Mouse (Mus musculus) kidney, postnatal 0 days (tissue): ENCODE data around the gene Hist1h2ab. TPM values are rescaled to one million over a fixed set of nuclear protein-coding genes. Genes with fewer than 3 reads are reported as not detected.
"Not testable (repeated sequence)": the region's sequence is repeated elsewhere in the genome, so short reads cannot be mapped to it uniquely, and the experiment has no call there.

Experiments used
- ATAC-seq: fragments of 200-750 bp; cut with Nextera tagmentation; replicated peaks from 2 replicates; pipeline ENCODE4 v1.8.0; 2017; ENCODE audit warnings: low read depth, moderate number of reproducible peaks, moderate TSS enrichment, moderate library complexity; ENCODE audit not compliant: low FRiP score
- DNase-seq: peaks from one replicate; pipeline ENCODE4 v3.0.0-alpha.2; 2016; ENCODE audit warnings: low spot score
- H3K27ac ChIP-seq: fragments of 300-500 bp; sonication (generic); 2 replicates; pipeline ENCODE4 v1.5.1; 2014; ENCODE audit warnings: mild to moderate bottlenecking
- H3K27me3 ChIP-seq: fragments of 300-500 bp; sonication (generic); 2 replicates; pipeline ENCODE4 v1.6.1; 2014; ENCODE audit warnings: low read length, mixed read lengths; ENCODE audit not compliant: insufficient read depth
- H3K36me3 ChIP-seq: fragments of 300-500 bp; sonication (generic); 2 replicates; pipeline ENCODE4 v1.6.1; 2014; ENCODE audit warnings: low read length, mixed read lengths; ENCODE audit not compliant: insufficient read depth
- H3K4me1 ChIP-seq: fragments of 300-500 bp; sonication (generic); replicated peaks from 2 replicates; pipeline ENCODE4 v1.6.1; 2014; ENCODE audit warnings: antibody characterized with exemption, low read length, mixed read lengths; ENCODE audit not compliant: insufficient read depth
- H3K4me2 ChIP-seq: fragments of 300-500 bp; sonication (generic); 2 replicates; pipeline ENCODE4 v1.6.1; 2014; ENCODE audit warnings: mild to moderate bottlenecking, low read length, moderate library complexity, mixed read lengths
- H3K4me3 ChIP-seq: fragments of 300-500 bp; sonication (generic); replicated peaks from 2 replicates; pipeline ENCODE4 v1.5.1; 2014; ENCODE audit warnings: low read depth, low read length
- H3K9ac ChIP-seq: fragments of 300-500 bp; sonication (generic); 2 replicates; pipeline ENCODE4 v1.6.1; 2014; ENCODE audit warnings: low read depth, low read length
- H3K9me3 ChIP-seq: fragments of 300-500 bp; sonication (generic); replicated peaks from 2 replicates; pipeline ENCODE4 v1.6.1; 2016; ENCODE audit warnings: low read length, inconsistent platforms, mixed read lengths
- CTCF ChIP-seq: IDR thresholded peaks from 2 replicates; pipeline ENCODE4 v1.5.1; 2016; ENCODE audit warnings: antibody characterized with exemption, low read depth, mild to moderate bottlenecking, moderate library complexity
- WGBS: fragments of 180-500 bp; shearing (Covaris S2); extraction: QIAGEN DNeasy Blood & Tissue Kit; methylation state at CpG from one replicate; pipeline ENCODE4 v1.1.7; 2014; 5-methylcytosine and 5-hydroxymethylcytosine counted together
- polyA plus RNA-seq: library from polyadenylated mRNA; unstranded; fragments of >200 nt; fragmentation: Nextera tagmentation; extraction: Ambion mirVana; gene quantifications from 2 replicates; pipeline ENCODE4 v1.2.1, GENCODE M21; 2015

Gene Hist1h2ab
- polyA plus RNA-seq, 1 experiment from 2014 or later, result 26.6 TPM

DNA sequence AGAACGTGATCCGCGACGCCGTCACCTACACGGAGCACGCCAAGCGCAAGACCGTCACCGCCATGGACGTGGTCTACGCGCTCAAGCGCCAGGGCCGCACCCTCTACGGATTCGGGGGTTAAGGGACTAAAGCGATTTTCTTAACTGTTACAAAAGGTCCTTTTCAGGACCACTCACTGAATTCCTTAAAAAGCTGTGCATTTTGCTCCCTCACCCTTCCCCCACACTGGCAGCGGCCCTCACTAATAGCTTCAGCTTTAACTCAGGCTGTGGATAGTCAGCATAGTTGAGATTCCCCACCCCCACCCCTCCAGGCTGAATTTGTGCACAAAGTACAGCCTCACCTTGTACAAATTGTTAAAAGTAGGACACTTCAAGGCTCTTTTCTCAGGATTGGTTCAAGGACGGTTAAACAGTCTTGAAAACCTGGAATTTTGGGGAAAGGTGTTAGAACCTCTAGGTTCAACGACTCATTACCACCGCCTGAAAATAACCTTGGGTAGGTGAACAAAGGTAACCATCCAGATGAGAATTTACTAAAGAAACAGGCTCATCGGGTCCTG is 6.4 kb downstream of the Hist1h2ab start:
- H3K4me2 ChIP-seq, result peak overlapping the region; percentile 57
- ATAC-seq (peak; percentile 15), DNase-seq (peak; percentile 62)
- H3K9ac ChIP-seq, result peak overlapping the region; percentile 55
- 2% methylated on average over 15 of the region's 23 CpGs for WGBS
- TF ChIP-seq CTCF, result no peak
- H3K36me3 ChIP-seq, result no peaks in the 10 kb centered on the region
- H3K4me3 ChIP-seq, result peak overlapping the region; percentile 36
- H3K9me3 ChIP-seq, result no peaks in the 10 kb centered on the region
- H3K27me3 ChIP-seq, result no peaks in the 10 kb centered on the region
- peaks cover 7% of the 10 kb centered on the region; the same call in 1 of the 2 replicates for H3K4me1 ChIP-seq
- peak overlapping the region; percentile 93 for H3K27ac ChIP-seq

DNA sequence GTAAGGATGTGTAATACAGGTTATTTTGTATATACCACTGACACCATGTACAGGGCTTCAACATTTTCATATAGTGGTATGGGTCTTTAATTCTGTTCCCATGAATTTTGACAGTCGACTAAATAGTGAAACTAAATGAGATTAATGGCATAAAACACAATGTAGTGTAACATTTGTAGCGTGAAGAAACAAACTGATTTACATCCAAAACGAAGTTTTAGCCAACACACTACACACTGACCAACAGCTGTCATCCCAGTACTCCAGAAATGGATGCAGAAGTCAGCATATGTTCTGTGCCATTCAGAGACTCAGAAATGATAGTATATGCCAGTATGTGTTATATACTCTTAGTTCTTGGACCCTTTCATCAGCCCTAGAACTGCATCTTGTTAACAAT is 7.0 kb downstream of the Hist1h2ab start:
- WGBS, result 42% methylated on average over 3 of the region's 3 CpGs
- Histone ChIP-seq H3K36me3 (no peaks in the 10 kb centered on the region), H3K4me2 (no peak overlapping the region; the same call in 1 of the 2 replicates), H3K27ac (no peak overlapping the region), H3K9ac (no peak overlapping the region), H3K4me1 (peaks cover 7% of the 10 kb centered on the region; the same call in 1 of the 2 replicates), H3K4me3 (no peak overlapping the region), H3K27me3 (no peaks in the 10 kb centered on the region), H3K9me3 (no peaks in the 10 kb centered on the region)
- no peak for DNase-seq
- no peak for ATAC-seq
- TF ChIP-seq CTCF, result no peak

DNA sequence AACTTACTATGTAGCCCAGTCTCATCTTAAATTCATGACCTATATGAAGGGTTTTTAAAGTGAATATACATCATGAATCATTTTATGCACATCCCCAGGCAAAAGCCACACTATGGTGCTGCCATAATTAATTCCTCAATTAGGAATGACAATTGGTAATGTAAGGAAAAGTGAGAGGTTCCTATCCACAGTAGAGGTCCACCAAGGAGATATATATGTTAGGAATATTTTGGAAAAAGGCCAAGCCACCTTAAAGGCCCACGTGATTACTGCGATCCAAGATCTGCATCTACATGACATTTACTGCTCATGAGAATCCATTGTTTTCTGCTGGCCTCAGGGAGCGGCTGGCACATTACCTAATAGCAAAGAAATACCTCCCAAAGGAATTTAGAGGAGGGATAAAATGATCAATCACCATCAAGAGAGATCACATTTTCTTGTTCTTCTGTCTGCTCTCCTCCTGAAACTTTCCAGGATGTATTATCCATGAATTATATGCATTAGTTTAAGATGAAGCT is 8.4 kb downstream of the Hist1h2ab start:
- 65% methylated on average over 3 of the region's 3 CpGs for WGBS
- DNase-seq, result no peak
- no peak for ATAC-seq
- TF ChIP-seq CTCF, result no peak
- Histone ChIP-seq H3K4me3 (no peak overlapping the region), H3K9ac (no peak overlapping the region), H3K27me3 (no peaks in the 10 kb centered on the region), H3K9me3 (no peaks in the 10 kb centered on the region), H3K4me2 (no peak overlapping the region), H3K27ac (no peak overlapping the region), H3K36me3 (no peaks in the 10 kb centered on the region), H3K4me1 (peaks cover 15% of the 10 kb centered on the region)

DNA sequence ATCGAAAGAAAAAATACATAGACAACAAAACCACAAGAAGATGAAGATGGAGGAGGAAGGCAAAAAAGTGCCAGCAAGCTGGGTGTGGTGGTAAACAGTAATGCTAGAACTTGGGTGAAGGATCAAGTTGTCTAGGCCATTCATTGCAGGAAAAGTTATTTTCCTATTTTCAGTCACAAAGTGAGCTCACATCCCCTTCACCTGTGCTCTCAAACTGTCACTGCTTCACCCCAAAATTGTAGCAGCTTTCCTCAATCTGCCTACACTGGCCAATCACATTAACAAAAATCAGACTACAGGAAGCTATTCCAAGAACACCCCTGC is 9.0 kb downstream of the Hist1h2ab start:
- Histone ChIP-seq H3K9ac (0 out of 2 replicates have a peak overlapping the region, but pooled peaks have one; percentile 59), H3K4me1 (peaks cover 17% of the 10 kb centered on the region), H3K4me3 (peak overlapping the region; percentile 42; the same call in 1 of the 2 replicates), H3K36me3 (no peaks in the 10 kb centered on the region), H3K27ac (peak overlapping the region; percentile 89; the same call in 1 of the 2 replicates), H3K27me3 (no peaks in the 10 kb centered on the region), H3K9me3 (no peaks in the 10 kb centered on the region), H3K4me2 (peak overlapping the region; percentile 76)
- DNase-seq (no peak), ATAC-seq (no peak)
- WGBS, result 65% methylated on average over 1 of the region's 1 CpGs
- no peak for TF ChIP-seq CTCF

DNA sequence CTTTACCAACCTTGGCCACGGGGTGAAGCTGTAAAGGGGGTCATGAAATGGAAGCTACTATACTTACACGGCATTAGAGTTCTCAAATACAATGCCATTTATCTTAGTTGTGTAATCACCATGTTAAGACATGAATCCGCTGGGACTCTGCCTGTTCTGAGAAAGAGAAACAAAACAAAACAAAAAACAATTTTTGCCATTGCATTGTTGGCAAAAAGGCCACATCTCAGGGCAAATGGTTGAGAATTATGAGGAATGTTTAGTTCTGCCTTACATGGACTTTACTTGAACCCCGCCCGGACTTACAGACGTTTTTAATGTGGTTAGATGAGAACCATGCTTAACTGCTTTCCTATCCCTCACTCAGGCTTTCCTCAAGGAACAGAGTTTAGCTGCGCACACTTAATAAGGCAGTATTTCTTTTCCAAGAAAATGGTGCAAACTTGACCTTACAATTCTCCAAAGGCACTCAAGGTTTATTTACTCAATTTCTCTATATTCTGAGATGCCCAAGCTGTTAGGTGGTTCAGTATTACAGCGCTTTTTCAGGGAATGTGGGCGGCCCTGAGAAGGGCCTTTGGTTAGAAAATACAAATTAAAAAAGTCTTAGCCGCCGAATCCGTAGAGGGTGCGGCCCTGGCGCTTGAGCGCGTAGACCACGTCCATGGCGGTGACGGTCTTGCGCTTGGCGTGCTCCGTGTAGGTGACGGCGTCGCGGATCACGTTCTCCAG is 9.5 kb downstream of the Hist1h2ab start:
- no peaks in the 10 kb centered on the region for H3K27me3 ChIP-seq
- DNase-seq (peak; percentile 82), ATAC-seq (0 out of 2 replicates have a peak, but pooled peaks have one; percentile 0)
- no peaks in the 10 kb centered on the region for H3K9me3 ChIP-seq
- H3K9ac ChIP-seq, result peak overlapping the region; percentile 59
- H3K4me2 ChIP-seq, result peak overlapping the region; percentile 76
- peak overlapping the region; percentile 42 for H3K4me3 ChIP-seq
- 2% methylated on average over 19 of the region's 27 CpGs for WGBS
- no peaks in the 10 kb centered on the region for H3K36me3 ChIP-seq
- peak overlapping the region; percentile 89 for H3K27ac ChIP-seq
- peaks cover 17% of the 10 kb centered on the region for H3K4me1 ChIP-seq
- TF ChIP-seq CTCF, result peak; percentile 20; the same call in 1 of the 2 replicates

DNA sequence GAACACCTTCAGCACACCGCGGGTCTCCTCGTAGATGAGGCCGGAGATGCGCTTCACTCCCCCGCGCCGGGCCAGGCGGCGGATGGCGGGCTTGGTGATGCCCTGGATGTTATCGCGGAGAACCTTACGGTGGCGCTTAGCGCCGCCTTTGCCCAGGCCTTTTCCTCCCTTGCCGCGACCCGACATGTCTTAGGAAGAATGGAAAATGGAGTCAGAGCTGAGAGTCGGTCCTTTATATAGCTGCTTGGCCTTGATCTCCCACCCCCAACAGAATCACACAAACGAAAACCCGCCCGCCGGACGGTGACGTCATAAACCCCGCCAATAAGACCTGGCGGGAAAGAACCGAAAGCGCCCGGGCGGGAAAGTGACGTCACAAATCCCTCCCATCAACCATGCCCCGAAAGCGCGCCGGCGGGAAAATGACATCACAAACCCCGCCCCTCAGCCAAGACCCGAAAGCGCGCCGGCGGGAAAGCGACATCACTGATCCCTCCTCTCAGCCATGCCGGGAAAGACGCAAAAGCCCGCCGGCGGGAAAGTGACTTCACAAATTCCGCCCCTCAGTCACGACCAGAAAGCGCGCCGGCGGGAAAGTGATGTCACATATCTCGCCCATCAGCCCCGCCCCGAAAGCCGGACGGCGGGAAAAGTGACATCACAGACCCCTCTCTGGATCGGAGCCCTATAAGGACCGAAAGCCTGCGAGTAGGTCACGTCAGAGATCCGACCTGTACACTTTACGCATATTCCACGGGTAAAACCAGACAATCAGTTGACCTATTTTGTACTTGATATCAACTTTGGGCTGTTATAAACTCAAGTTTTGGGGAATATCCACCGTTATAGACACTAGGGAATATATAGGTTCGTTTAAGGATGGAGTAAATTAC is 10.3 kb downstream of the Hist1h2ab start, which contains the start of gene Hist1h4a:
Hist1h4a (minus strand) TSS at position 259 of the 893 bp plus-strand sequence.
- Histone ChIP-seq H3K9ac (peak within 1 kb of the TSS; percentile 62), H3K4me1 (peaks cover 17% of the 10 kb centered on the region), H3K27ac (peak within 1 kb of the TSS; percentile 89), H3K9me3 (no peaks in the 10 kb centered on the region), H3K27me3 (no peaks in the 10 kb centered on the region), H3K36me3 (no peaks in the 10 kb centered on the region), H3K4me2 (peak within 1 kb of the TSS; percentile 76), H3K4me3 (peak within 1 kb of the TSS; percentile 42)
- peak; percentile 98 for DNase-seq
- TF ChIP-seq CTCF, result no peak
- ATAC-seq, result peak; percentile 73
- under 1% methylated on average over 62 of the region's 72 CpGs for WGBS

DNA sequence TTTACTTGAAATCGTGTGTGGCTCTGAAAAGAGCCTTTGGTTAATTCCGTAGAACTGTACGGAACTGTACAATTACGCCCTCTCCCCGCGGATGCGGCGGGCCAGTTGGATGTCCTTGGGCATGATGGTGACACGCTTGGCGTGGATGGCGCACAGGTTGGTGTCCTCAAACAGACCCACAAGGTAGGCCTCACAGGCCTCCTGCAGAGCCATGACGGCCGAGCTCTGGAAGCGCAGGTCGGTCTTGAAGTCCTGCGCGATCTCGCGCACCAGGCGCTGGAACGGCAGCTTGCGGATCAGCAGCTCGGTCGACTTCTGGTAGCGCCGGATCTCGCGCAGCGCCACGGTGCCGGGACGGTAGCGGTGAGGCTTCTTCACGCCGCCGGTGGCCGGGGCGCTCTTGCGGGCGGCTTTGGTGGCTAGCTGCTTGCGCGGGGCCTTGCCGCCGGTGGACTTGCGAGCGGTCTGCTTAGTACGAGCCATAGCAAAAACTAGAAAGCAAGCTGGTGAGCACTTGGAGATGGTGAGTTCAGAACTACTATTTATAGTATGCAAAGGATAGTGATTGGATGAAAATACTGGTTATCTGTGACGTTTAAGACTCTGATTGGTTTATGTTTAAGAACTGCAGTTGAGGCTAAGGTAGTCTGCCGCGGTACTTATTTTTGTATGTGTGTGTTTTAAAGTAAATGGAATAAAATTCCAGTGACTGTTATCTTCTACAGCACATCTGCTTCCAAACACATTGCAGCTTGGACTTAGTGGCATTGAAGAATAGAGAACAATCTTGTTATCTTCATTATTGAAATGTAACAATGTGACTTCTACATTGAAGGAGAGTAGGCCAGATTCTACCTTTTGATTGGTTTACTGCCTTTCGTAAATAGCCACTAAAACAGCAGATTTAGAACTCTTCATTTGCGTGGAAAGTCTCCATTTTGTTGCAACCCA is 11.2 kb downstream of the Hist1h2ab start, which contains the start of gene Hist1h3a:
Hist1h3a (minus strand) TSS at position 516 of the 951 bp plus-strand sequence.
- peak within 1 kb of the TSS; percentile 42 for H3K4me3 ChIP-seq
- peak; percentile 62 for ATAC-seq
- H3K4me2 ChIP-seq, result peak within 1 kb of the TSS; percentile 76
- under 1% methylated on average over 21 of the region's 52 CpGs for WGBS
- DNase-seq, result peak; percentile 98
- peak within 1 kb of the TSS; percentile 62 for H3K9ac ChIP-seq
- not testable (repeated sequence) for H3K36me3 ChIP-seq, H3K9me3 ChIP-seq, H3K27me3 ChIP-seq
- peak within 1 kb of the TSS; percentile 89 for H3K27ac ChIP-seq
- peaks cover 17% of the 10 kb centered on the region for H3K4me1 ChIP-seq
